Mouse (Mus musculus): ENCODE measurements around the gene Aff1. TPM values are rescaled to one million over a fixed set of nuclear protein-coding genes. Genes with fewer than 3 reads are reported as not detected.

The Aff1 gene
- total and polyA plus RNA-seq, 2 experiments: 4.1 to 6.5 TPM

- peak; percentile 87 for DNase-seq (ENCODE audit: extremely low read depth, low read depth, low spot score)
- H3K27ac ChIP-seq (replicated peaks; ENCODE audit: insufficient read depth, low read depth, low read length): peak overlapping the region; percentile 28
- 11% methylated on average over 6 of the region's 6 CpGs for WGBS
These were observed 96.3 kb downstream of the Aff1 start for GRCm38 (mm10) chr5:103788476-103788875.

GRCm38 (mm10) chr5:103788976-103789375, 96.8 kb downstream of the Aff1 start:
- no peak overlapping the region for H3K9ac ChIP-seq (ENCODE audit: low read depth, low read length)
- 23% methylated on average over 2 of the region's 2 CpGs for WGBS
- H3K4me1 ChIP-seq (ENCODE audit: control insufficient read depth, insufficient read depth, low read length): peaks cover 15% of the 10 kb centered on the region
- no peak overlapping the region for H3K4me3 ChIP-seq (ENCODE audit: insufficient read depth, low read depth, low read length)
- H3K36me3 ChIP-seq (ENCODE audit: control insufficient read depth, insufficient read depth, low read length): peaks cover 13% of the 10 kb centered on the region
- H3K27ac ChIP-seq (replicated peaks; ENCODE audit: insufficient read depth, low read depth, low read length): peak overlapping the region; percentile 28
- TF ChIP-seq POLR2A (IDR thresholded peaks at IDR 0.05; ENCODE audit: extremely low read depth, insufficient read depth, low read length) (no peak), CTCF (IDR thresholded peaks at IDR 0.05; ENCODE audit: low read depth, low read length) (no peak)
- H3K79me2 ChIP-seq (ENCODE audit: control insufficient read depth, insufficient read depth, low read length): peaks cover 31% of the 10 kb centered on the region
- DNase-seq (ENCODE audit: extremely low read depth, low read depth, low spot score): peak; percentile 59
- no peaks in the 10 kb centered on the region for H3K27me3 ChIP-seq (ENCODE audit: control insufficient read depth, insufficient read depth, low read length)

More at GRCm38 (mm10) chr5:103788476-103788875, 96.3 kb downstream of the Aff1 start:
- no peak overlapping the region for H3K4me3 ChIP-seq (ENCODE audit: insufficient read depth, low read depth, low read length)
- peaks cover 31% of the 10 kb centered on the region; the same call in 1 of the 2 replicates for H3K79me2 ChIP-seq (ENCODE audit: control insufficient read depth, insufficient read depth, low read length)
- peaks cover 12% of the 10 kb centered on the region for H3K36me3 ChIP-seq (ENCODE audit: control insufficient read depth, insufficient read depth, low read length)
- H3K9ac ChIP-seq (ENCODE audit: low read depth, low read length): no peak overlapping the region
- H3K27me3 ChIP-seq (ENCODE audit: control insufficient read depth, insufficient read depth, low read length): no peaks in the 10 kb centered on the region
- no peak for TF ChIP-seq POLR2A (IDR thresholded peaks at IDR 0.05; ENCODE audit: extremely low read depth, insufficient read depth, low read length)
- TF ChIP-seq CTCF (IDR thresholded peaks at IDR 0.05; ENCODE audit: low read depth, low read length): no peak
- peaks cover 15% of the 10 kb centered on the region for H3K4me1 ChIP-seq (ENCODE audit: control insufficient read depth, insufficient read depth, low read length)

GRCm38 (mm10) chr5:103789619-103790116, 97.5 kb downstream of the Aff1 start:
- peaks cover 9% of the 10 kb centered on the region for H3K36me3 ChIP-seq (ENCODE audit: control insufficient read depth, insufficient read depth, low read length)
- H3K4me3 ChIP-seq (ENCODE audit: insufficient read depth, low read depth, low read length): no peak overlapping the region
- TF ChIP-seq CTCF (IDR thresholded peaks at IDR 0.05; ENCODE audit: low read depth, low read length) (no peak), POLR2A (IDR thresholded peaks at IDR 0.05; ENCODE audit: extremely low read depth, insufficient read depth, low read length) (no peak)
- H3K27ac ChIP-seq (replicated peaks; ENCODE audit: insufficient read depth, low read depth, low read length): peak overlapping the region; percentile 28
- peaks cover 15% of the 10 kb centered on the region for H3K4me1 ChIP-seq (ENCODE audit: control insufficient read depth, insufficient read depth, low read length)
- DNase-seq (ENCODE audit: extremely low read depth, low read depth, low spot score): peak; percentile 90
- 17% methylated on average over 9 of the region's 9 CpGs for WGBS
- peaks cover 30% of the 10 kb centered on the region for H3K79me2 ChIP-seq (ENCODE audit: control insufficient read depth, insufficient read depth, low read length)
- no peaks in the 10 kb centered on the region for H3K27me3 ChIP-seq (ENCODE audit: control insufficient read depth, insufficient read depth, low read length)
- H3K9ac ChIP-seq (ENCODE audit: low read depth, low read length): no peak overlapping the region

- DNase-seq (ENCODE audit: extremely low read depth, low read depth, low spot score): no peak
- 92% methylated on average over 7 of the region's 7 CpGs for WGBS
- no peak overlapping the region for H3K9ac ChIP-seq (ENCODE audit: low read depth, low read length)
- H3K4me1 ChIP-seq (ENCODE audit: control insufficient read depth, insufficient read depth, low read length): peaks cover 15% of the 10 kb centered on the region
- no peak for TF ChIP-seq CTCF (IDR thresholded peaks at IDR 0.05; ENCODE audit: low read depth, low read length)
- TF ChIP-seq POLR2A (IDR thresholded peaks at IDR 0.05; ENCODE audit: extremely low read depth, insufficient read depth, low read length): no peak
- no peak overlapping the region for H3K4me3 ChIP-seq (ENCODE audit: insufficient read depth, low read depth, low read length)
- H3K27ac ChIP-seq (replicated peaks; ENCODE audit: insufficient read depth, low read depth, low read length): no peak overlapping the region
- H3K27me3 ChIP-seq (ENCODE audit: control insufficient read depth, insufficient read depth, low read length): no peaks in the 10 kb centered on the region
- H3K79me2 ChIP-seq (ENCODE audit: control insufficient read depth, insufficient read depth, low read length): peaks cover 39% of the 10 kb centered on the region
- peaks cover 6% of the 10 kb centered on the region for H3K36me3 ChIP-seq (ENCODE audit: control insufficient read depth, insufficient read depth, low read length)
These were observed 99.6 kb downstream of the Aff1 start for GRCm38 (mm10) chr5:103791741-103792140.

GRCm38 (mm10) chr5:103795121-103795520, 102.9 kb downstream of the Aff1 start:
- Histone ChIP-seq H3K27ac (replicated peaks; ENCODE audit: insufficient read depth, low read depth, low read length) (no peak overlapping the region), H3K4me3 (ENCODE audit: insufficient read depth, low read depth, low read length) (no peak overlapping the region), H3K9ac (ENCODE audit: low read depth, low read length) (no peak overlapping the region), H3K36me3 (ENCODE audit: control insufficient read depth, insufficient read depth, low read length) (peaks cover 4% of the 10 kb centered on the region; the same call in 1 of the 2 replicates), H3K27me3 (ENCODE audit: control insufficient read depth, insufficient read depth, low read length) (no peaks in the 10 kb centered on the region), H3K79me2 (ENCODE audit: control insufficient read depth, insufficient read depth, low read length) (peaks cover 50% of the 10 kb centered on the region), H3K4me1 (ENCODE audit: control insufficient read depth, insufficient read depth, low read length) (peaks cover 15% of the 10 kb centered on the region)
- DNase-seq (ENCODE audit: extremely low read depth, low read depth, low spot score): no peak
- no peak for TF ChIP-seq CTCF (IDR thresholded peaks at IDR 0.05; ENCODE audit: low read depth, low read length)
- TF ChIP-seq POLR2A (IDR thresholded peaks at IDR 0.05; ENCODE audit: extremely low read depth, insufficient read depth, low read length): no peak
- 86% methylated on average over 5 of the region's 5 CpGs for WGBS

GRCm38 (mm10) chr5:103796035-103796434, 103.9 kb downstream of the Aff1 start:
- no peaks in the 10 kb centered on the region for H3K27me3 ChIP-seq (ENCODE audit: control insufficient read depth, insufficient read depth, low read length)
- H3K36me3 ChIP-seq (ENCODE audit: control insufficient read depth, insufficient read depth, low read length): peaks cover 5% of the 10 kb centered on the region; the same call in 1 of the 2 replicates
- 89% methylated on average over 3 of the region's 3 CpGs for WGBS
- peaks cover 51% of the 10 kb centered on the region for H3K79me2 ChIP-seq (ENCODE audit: control insufficient read depth, insufficient read depth, low read length)
- no peak overlapping the region for H3K27ac ChIP-seq (replicated peaks; ENCODE audit: insufficient read depth, low read depth, low read length)
- no peak overlapping the region for H3K9ac ChIP-seq (ENCODE audit: low read depth, low read length)
- no peak overlapping the region for H3K4me3 ChIP-seq (ENCODE audit: insufficient read depth, low read depth, low read length)
- no peak for TF ChIP-seq CTCF (IDR thresholded peaks at IDR 0.05; ENCODE audit: low read depth, low read length)
- TF ChIP-seq POLR2A (IDR thresholded peaks at IDR 0.05; ENCODE audit: extremely low read depth, insufficient read depth, low read length): no peak
- no peak for DNase-seq (ENCODE audit: extremely low read depth, low read depth, low spot score)
- H3K4me1 ChIP-seq (ENCODE audit: control insufficient read depth, insufficient read depth, low read length): peaks cover 12% of the 10 kb centered on the region

All from liver, adult 2 months (tissue).